Mouse (Mus musculus) gonadal fat pad, adult 2 months (tissue): ENCODE measurements around the gene Rpp38. TPM values are rescaled to one million over a fixed set of nuclear protein-coding genes. Genes with fewer than 3 reads are reported as not detected.

Experiments used
- DNase-seq: peaks from one replicate; pipeline ENCODE4 v3.0.0-alpha.2; 2012; ENCODE audit warnings: low read depth
- polyA plus RNA-seq: library from polyadenylated mRNA; depleted of rRNA; stranded (reverse); fragments of >200 nt; gene quantifications from 2 replicates; pipeline ENCODE4 v1.2.3, GENCODE M21; 2012; rRNA removed

The Rpp38 gene
- polyA plus RNA-seq, result 6.2 and 6.5 TPM in 2 replicates

- DNase-seq, result no peak
These were observed at the start of gene Rpp38 for GRCm38 (mm10) chr2:3332484-3333242. Rpp38 (minus strand) TSS chr2:3332643.

DNA sequence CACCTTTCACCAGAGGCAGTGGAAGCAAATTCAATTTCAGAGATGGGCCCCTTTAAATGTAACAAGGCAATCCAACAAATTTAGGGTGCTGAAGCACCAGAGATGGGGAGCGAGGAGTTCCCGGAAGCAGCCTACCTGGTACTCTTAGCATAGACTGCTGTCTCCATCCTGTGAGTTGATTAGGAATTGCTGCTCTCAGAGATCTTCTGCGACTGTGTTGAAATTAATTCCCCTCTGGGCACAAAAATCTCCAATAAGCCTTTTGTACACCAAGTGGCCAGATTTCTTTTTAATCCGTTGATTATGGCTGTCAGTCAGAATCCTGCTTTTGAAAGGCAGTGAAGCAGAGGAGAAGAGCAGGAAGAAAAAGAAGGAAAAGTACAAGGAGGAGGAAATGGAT lies 32.7 kb upstream of the Rpp38 start:
- no peak for DNase-seq

GRCm38 (mm10) chr2:3361067-3361466 lies 28.6 kb upstream of the Rpp38 start:
- no peak for DNase-seq

GRCm38 (mm10) chr2:3357887-3358286 lies 25.4 kb upstream of the Rpp38 start:
- peak; percentile 82 for DNase-seq

- peak; percentile 94 for DNase-seq
These were observed 23.9 kb upstream of the Rpp38 start for GRCm38 (mm10) chr2:3356311-3356710.

DNA sequence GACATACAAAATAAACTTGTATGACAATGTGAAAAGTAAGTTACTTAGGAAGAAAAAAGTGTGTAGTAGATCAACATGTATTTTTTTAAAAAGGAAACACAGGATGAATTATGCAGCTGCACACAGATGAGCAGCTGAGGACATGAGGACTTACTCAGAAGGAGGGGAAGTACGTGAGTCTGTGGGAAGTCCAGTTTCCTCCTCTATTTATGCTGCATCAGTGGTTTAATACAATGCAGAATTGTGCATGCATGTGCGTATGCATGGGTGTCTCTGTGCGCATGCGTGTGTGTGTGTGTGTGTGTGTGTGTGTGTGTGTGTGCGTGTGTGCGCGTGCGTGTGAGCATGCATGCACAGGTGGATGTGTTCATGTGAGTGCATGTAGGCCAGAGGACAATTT lies 23.4 kb upstream of the Rpp38 start:
- no peak for DNase-seq

DNA sequence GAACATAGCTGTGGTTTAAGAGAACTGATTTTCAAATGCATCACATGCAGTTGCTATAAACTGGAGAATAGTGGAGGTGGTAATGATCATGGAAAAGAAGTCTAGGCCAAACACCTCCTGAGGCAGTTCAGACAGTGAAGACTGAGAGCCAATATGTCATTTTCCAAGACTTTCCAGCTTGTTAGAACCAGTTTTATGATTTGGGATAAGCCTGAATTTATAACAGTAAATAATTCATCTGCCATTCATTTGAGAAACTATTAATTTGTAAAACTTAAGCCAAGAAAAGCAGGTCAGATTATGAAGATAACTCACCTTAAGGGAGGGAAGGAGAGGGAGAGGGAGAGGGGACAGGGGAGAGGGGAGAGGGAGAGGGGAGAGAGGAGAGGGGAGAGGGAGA lies 20.7 kb upstream of the Rpp38 start:
- peak; percentile 65 for DNase-seq

DNA sequence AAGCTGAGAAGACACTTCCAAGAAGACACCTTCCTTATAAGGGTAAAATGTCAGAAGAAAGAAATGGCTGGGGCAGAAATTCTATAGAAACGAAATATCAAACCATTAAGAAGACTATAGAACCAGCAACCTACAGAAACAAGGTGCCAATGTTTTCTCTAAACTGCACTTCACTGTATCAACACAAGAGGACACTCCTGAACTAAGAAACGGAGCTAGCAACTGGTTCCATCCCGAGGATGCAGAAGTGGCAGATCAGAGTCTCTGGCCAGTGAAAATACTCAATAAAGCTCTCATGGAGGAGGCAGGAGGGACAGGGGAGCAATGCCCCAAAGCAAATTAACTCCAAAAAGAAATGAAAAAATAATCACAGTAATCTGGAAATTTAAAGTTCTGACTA lies 16.5 kb upstream of the Rpp38 start:
- DNase-seq, result no peak

GRCm38 (mm10) chr2:3348422-3348821 lies 16.0 kb upstream of the Rpp38 start:
- DNase-seq, result no peak

DNA sequence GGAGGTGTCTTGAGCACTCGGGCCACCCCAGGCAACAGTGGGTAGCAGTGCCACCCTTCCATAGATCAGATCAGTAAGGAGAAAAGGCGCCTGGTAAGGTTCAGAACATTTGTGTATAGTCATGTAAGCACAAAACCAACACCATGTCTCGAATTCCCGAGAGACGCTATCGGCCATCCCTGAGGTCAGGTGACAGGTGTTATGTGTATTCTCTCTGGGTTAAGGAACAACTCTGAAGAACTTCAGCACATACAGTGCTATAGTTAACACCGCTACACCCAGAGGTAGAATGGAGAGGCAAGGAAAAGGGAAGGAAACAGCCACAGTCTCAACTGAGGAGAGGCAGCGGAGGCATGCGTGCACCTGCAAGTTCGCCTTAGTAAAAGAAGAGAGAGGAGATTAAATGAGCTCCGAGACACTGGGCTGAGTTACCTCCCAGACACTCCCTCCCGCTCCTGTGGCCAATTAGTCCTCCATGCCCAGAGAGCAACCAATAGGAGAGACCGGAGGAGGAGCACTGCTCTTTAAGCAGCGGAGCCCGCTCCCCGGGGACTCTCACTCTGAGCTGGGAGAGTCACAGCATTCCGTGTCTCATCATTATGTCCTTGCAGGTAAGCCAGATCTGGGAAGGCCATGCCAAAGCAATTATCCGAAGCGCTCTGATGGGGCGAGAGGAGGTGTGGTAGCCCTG lies 3.3 kb upstream of the Rpp38 start, which contains the start of gene Acbd7:
Acbd7 (plus strand) TSS at position 558 of the 691 bp plus-strand sequence.
- DNase-seq, result no peak

DNA sequence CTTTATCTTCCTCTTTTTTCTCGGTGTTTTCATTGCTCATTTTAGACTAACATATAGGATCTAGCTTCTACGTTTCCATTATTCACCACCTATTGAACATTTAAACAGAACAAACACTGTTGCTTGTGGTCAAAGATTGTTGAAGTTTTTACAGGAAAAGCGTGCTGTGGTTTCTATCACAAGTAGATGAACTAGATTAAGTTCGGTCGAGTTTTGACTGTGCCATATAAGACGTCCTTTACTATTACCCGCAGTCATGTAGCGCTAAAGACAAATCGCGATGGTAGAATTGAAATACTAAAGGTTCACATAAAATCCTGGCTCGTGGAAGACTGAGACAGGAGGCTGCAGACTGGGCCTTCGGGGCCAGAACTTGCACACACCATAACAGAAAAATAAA lies 1.3 kb upstream of the Rpp38 start:
- no peak for DNase-seq

DNA sequence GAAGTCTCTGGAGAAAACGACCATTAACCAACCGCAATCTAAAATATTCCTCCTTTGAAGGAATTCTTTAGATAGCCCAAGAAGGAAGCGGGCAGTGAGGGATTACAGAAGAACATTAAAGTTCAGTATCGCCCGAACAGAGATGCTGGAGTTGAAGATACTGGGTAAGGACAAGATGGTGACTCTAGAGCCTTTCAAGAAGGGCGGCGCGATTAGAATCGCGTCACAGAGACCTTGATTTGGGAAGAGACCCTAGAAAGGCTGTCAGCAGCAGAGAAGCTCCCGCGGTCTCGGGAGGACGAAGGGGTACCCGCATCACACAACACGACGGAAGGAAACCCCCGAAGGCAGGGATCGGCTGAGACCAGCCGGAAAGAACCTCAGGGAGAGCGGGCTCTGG lies 387 bp downstream of the Rpp38 start:
- no peak for DNase-seq

GRCm38 (mm10) chr2:3331071-3331703 lies 1.3 kb downstream of the Rpp38 start:
- DNase-seq, result no peak

DNA sequence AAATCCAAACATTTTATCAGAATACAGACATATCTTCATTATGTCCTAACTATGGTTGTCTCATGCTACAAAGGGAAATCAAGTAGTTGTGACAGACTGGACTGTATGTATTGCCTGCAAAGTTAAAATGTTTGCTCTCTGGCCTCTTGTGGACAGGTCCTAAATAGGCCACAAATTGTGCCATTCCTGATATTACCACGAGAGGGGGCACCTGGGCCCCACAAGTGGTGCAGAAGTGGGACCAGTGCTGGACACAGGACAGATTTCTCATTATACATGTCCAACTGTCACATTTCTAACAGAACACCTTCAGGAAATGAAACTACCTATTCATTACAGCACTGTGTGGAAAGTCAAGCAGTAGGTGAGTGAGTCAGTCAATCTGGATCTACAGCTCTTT lies 5.1 kb downstream of the Rpp38 start:
- DNase-seq, result no peak

DNA sequence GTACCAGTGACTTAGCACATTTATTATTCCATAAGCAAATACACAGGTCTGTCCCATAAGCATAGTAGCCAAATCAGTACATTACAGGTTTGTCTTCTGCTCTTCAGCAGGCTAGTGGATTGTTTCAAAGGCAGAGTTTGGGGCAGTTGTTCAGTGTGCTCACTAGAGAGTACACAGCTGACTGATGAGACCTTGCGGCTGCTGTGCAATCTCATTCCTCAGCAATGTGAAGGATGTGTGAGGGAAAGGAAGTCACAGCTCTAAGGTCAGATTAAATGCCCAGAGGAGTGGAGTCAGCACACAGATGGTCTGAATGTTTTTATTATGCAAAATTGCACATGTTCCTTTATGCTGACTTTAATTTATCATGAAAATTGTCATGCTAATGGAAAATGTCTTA lies 5.9 kb downstream of the Rpp38 start:
- no peak for DNase-seq

GRCm38 (mm10) chr2:3324381-3325130 lies 7.9 kb downstream of the Rpp38 start:
- DNase-seq, result no peak

DNA sequence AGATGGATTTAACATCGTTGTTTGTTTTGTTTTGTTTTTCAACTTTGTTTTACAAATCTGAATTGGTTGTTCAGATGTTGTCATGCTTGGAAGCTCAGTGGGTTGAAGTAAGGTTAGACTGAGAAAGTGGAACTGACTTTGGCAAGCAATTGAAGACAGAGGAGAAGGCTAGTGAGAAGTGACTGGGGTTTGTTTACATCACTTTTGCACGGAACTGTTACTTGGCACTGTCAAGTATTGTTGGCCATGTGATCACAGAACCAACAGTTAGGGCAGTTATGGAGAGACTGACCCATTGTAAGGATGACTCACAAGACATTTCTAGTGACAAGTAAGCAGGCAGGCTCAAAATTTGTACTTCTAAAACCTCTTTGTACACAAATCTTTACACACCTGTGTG lies 9.3 kb downstream of the Rpp38 start:
- no peak for DNase-seq

- DNase-seq, result no peak
These were observed 26.9 kb downstream of the Rpp38 start for GRCm38 (mm10) chr2:3305426-3306025.

- DNase-seq, result no peak
These were observed 36.6 kb downstream of the Rpp38 start for GRCm38 (mm10) chr2:3295826-3296225.

- no peak for DNase-seq
These were observed 40.3 kb downstream of the Rpp38 start for GRCm38 (mm10) chr2:3292170-3292569.

DNA sequence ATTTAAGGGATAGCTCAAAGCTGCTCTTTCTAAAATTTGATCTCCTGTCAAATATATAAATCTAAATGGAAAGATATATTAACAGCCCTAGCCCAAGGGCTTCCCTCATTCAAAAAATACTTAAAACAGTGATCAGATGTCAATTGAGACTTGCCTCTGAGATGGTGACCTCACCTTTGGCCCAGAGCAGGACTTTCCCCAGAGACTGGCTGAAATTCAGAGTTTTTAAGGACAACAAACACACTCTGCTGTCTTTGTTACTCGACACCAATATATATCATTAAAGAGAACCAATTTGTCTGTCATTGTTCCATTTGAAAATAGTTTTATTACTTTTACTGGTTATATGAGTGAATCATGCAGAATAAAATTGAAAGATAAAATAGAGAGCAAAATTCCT lies 42.9 kb downstream of the Rpp38 start:
- DNase-seq, result no peak

DNA sequence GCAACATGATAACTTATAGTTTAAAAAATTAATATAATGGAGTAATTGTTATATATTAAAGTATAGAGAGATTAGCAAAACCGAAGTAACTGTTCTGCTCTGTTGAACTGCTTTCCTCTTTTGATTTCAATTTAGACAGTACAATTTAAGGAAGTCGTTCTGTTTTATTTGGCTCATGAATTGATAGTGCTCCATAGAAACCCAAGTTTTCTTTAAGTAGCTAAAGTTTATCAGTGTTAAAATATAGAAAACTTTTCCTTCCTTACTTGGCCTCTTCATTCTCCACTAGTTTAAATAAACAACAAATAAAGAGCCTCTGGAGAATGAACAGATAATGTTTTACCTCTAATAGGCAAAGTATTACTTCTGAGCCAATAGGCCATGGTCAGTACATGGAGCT lies 46.2 kb downstream of the Rpp38 start:
- no peak for DNase-seq
